Mouse (Mus musculus): ENCODE measurements around the gene Prss3. TPM values are rescaled to one million over a fixed set of nuclear protein-coding genes. Genes with fewer than 3 reads are reported as not detected.
"Not testable (repeated sequence)": the region's sequence is repeated elsewhere in the genome, so short reads cannot be mapped to it uniquely, and the experiment has no call there.

Prss3 gene
- polyA plus RNA-seq (2015; fragmentation: Nextera tagmentation; extraction: Ambion mirVana), result not detected in 2 replicates

GRCm38 (mm10) chr6:41377578-41377977 is at the start of gene Prss3:
Gene Prss3, minus strand, starts transcription at chr6:41377678.
- not testable (repeated sequence) for H3K27me3 ChIP-seq (replicated peaks); H3K36me3 ChIP-seq (replicated peaks); H3K4me3 ChIP-seq; H3K4me1 ChIP-seq; H3K9me3 ChIP-seq; H3K4me2 ChIP-seq; ATAC-seq (replicated peaks); H3K9ac ChIP-seq; H3K27ac ChIP-seq

GRCm38 (mm10) chr6:41392056-41392455 is 14.6 kb upstream of the Prss3 start, which contains the start of gene Gm5771:
Gene Gm5771, plus strand, starts transcription at chr6:41392356.
- H3K27ac ChIP-seq; H3K27me3 ChIP-seq (replicated peaks); H3K9me3 ChIP-seq; H3K9ac ChIP-seq; H3K4me1 ChIP-seq; H3K36me3 ChIP-seq (replicated peaks); ATAC-seq (replicated peaks); H3K4me2 ChIP-seq; H3K4me3 ChIP-seq: not testable (repeated sequence)

- WGBS, result 71% methylated on average over 1 of the region's 1 CpGs
- H3K36me3 ChIP-seq (replicated peaks); H3K9me3 ChIP-seq; H3K27me3 ChIP-seq (replicated peaks); H3K4me3 ChIP-seq; ATAC-seq (replicated peaks); H3K4me2 ChIP-seq; H3K27ac ChIP-seq; H3K4me1 ChIP-seq; H3K9ac ChIP-seq: not testable (repeated sequence)
Measured at GRCm38 (mm10) chr6:41391640-41392039, 14.2 kb upstream of the Prss3 start.

- H3K27me3 ChIP-seq (replicated peaks), result no peaks in the 10 kb centered on the region
- H3K9me3 ChIP-seq, result no peaks in the 10 kb centered on the region
- H3K4me1 ChIP-seq, result no peaks in the 10 kb centered on the region
- ATAC-seq (replicated peaks), result no peak
- no peaks in the 10 kb centered on the region for H3K36me3 ChIP-seq (replicated peaks)
- no peak overlapping the region for H3K9ac ChIP-seq
- 64% methylated on average over 2 of the region's 2 CpGs for WGBS
- no peak overlapping the region for H3K4me3 ChIP-seq
- no peak overlapping the region for H3K4me2 ChIP-seq
- H3K27ac ChIP-seq, result no peak overlapping the region
Measured at GRCm38 (mm10) chr6:41386781-41387180, 9.3 kb upstream of the Prss3 start.

- H3K4me3 ChIP-seq; H3K27ac ChIP-seq; H3K27me3 ChIP-seq (replicated peaks); H3K4me1 ChIP-seq; H3K4me2 ChIP-seq; ATAC-seq (replicated peaks); H3K9me3 ChIP-seq; H3K36me3 ChIP-seq (replicated peaks); H3K9ac ChIP-seq: not testable (repeated sequence)
- WGBS, result 85% methylated on average over 2 of the region's 2 CpGs
Measured at GRCm38 (mm10) chr6:41373772-41374171, 3.7 kb downstream of the Prss3 start.

GRCm38 (mm10) chr6:41353932-41354331 is 23.5 kb downstream of the Prss3 start, which contains the start of gene Try10:
Gene Try10, plus strand, starts transcription at chr6:41354105.
- H3K4me2 ChIP-seq, result no peak within 1 kb of the TSS
- H3K9me3 ChIP-seq, result no peaks in the 10 kb centered on the region
- H3K36me3 ChIP-seq (replicated peaks), result no peaks in the 10 kb centered on the region
- no peak within 1 kb of the TSS for H3K9ac ChIP-seq
- H3K27ac ChIP-seq, result no peak within 1 kb of the TSS
- no peaks in the 10 kb centered on the region for H3K4me1 ChIP-seq
- no peaks in the 10 kb centered on the region for H3K27me3 ChIP-seq (replicated peaks)
- no peak within 1 kb of the TSS for H3K4me3 ChIP-seq
- no peak for ATAC-seq (replicated peaks)
- WGBS, result 83% methylated on average over 2 of the region's 2 CpGs

Other genes starting within 250 kb of the Prss3 start
- not detected in 2 replicates for gene Try4, start 75.4 kb downstream of the Prss3 start, polyA plus RNA-seq (2015; fragmentation: Nextera tagmentation; extraction: Ambion mirVana)
- gene Try5, start 60.8 kb downstream of the Prss3 start, polyA plus RNA-seq (2015; fragmentation: Nextera tagmentation; extraction: Ambion mirVana), result not detected in 2 replicates
- gene Try10, start 23.6 kb downstream of the Prss3 start, polyA plus RNA-seq (2015; fragmentation: Nextera tagmentation; extraction: Ambion mirVana), result not detected in 2 replicates
- gene Gm5771, start 14.7 kb upstream of the Prss3 start, polyA plus RNA-seq (2015; fragmentation: Nextera tagmentation; extraction: Ambion mirVana), result not detected in 2 replicates
- not detected in 2 replicates for gene Gm10334, start 68.5 kb upstream of the Prss3 start, polyA plus RNA-seq (2015; fragmentation: Nextera tagmentation; extraction: Ambion mirVana)
- gene Prss1, start 81.3 kb upstream of the Prss3 start, polyA plus RNA-seq (2015; fragmentation: Nextera tagmentation; extraction: Ambion mirVana), result not detected in 2 replicates
- not detected in 2 replicates for gene Prss2, start 144.1 kb upstream of the Prss3 start, polyA plus RNA-seq (2015; fragmentation: Nextera tagmentation; extraction: Ambion mirVana)
- gene Ephb6, start 227.8 kb upstream of the Prss3 start, polyA plus RNA-seq (2015; fragmentation: Nextera tagmentation; extraction: Ambion mirVana), result 43.7 and 44.2 TPM in 2 replicates

Data from midbrain, embryonic 15.5 days (tissue).